Comparison of ENCODE assay signal across 9 mouse cellular contexts in the genomic region with DNA sequence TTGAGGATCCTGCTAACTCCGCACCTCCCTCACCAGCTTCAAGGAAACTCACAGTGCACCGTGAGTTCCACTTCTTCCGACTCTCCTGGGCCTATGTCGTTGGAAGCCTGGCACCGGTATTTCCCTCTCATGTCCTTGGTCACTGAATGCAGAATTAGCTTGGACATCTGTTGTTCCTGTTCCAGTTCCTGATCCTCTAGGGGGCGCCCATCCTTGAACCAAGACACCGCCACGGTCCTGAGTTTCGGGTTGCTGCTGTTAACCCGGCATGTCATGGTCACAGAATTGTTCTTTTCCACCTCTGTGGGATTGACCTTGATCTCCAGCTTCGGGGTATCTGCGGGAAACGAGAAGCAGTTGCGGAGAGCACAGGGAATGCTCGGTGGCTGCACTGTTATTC. TPM values are rescaled to one million over a fixed set of nuclear protein-coding genes. Genes with fewer than 3 reads are reported as not detected.
A peak's percentile ranks its signal among the peaks of the same experiment; 100 is the strongest.
DNase-seq lines count a peak whose midpoint lies in the region; ATAC-seq and TF ChIP-seq lines count a peak whose summit lies in the region.
"Had no signal": no experiment of that assay in that cellular context is flagged by ENCODE, and none has a peak within 500 bp of the region (broad histone marks: within the 10 kb centered on the region; RNA-seq: fewer than 3 reads in every experiment).

No protein-coding gene starts in this region.

- peak; percentile 83 for TF ChIP-seq CTCF in liver, adult 2 months (IDR thresholded peaks at IDR 0.05; ENCODE audit: low read depth, low read length)

- 0 out of 2 replicates have a peak overlapping the region, but pooled peaks have one; percentile 18 for H3K4me2 ChIP-seq in forebrain, embryonic 11.5 days (ENCODE audit: low read depth, low read length, severe bottlenecking)
- no peak overlapping the region for H3K4me2 ChIP-seq in forebrain, embryonic 15.5 days (replicated peaks)
- peak overlapping the region; percentile 53 for H3K4me2 ChIP-seq in heart, embryonic 13.5 days
- H3K4me2 ChIP-seq in kidney, embryonic 16.5 days (replicated peaks; ENCODE audit: low read depth, low read length) = peak overlapping the region; percentile 28

- H3K27me3 ChIP-seq in forebrain, embryonic 11.5 days (ENCODE audit: control insufficient read depth, insufficient read depth, low read length) = no peaks in the 10 kb centered on the region
- H3K27me3 ChIP-seq in forebrain, embryonic 15.5 days = no peaks in the 10 kb centered on the region
- H3K27me3 ChIP-seq in embryonic facial prominence, embryonic 10.5 days (replicated peaks; ENCODE audit: low read depth, poor library complexity, severe bottlenecking) = peaks cover 7% of the 10 kb centered on the region; the same call in 1 of the 2 replicates
- peaks cover 41% of the 10 kb centered on the region for H3K27me3 ChIP-seq in heart, embryonic 13.5 days (replicated peaks)
- no peaks in the 10 kb centered on the region for H3K27me3 ChIP-seq in kidney, embryonic 16.5 days (ENCODE audit: insufficient read depth, low read length)
- no peaks in the 10 kb centered on the region for H3K27me3 ChIP-seq in liver, adult 2 months (ENCODE audit: control insufficient read depth, insufficient read depth, low read length)

- DNase-seq in forebrain, embryonic 11.5 days (ENCODE audit: low spot score) = peak; percentile 78
- peak; percentile 75 for DNase-seq in embryonic facial prominence, embryonic 10.5 days (ENCODE audit: low spot score)
- DNase-seq in liver, adult 2 months (ENCODE audit: extremely low read depth, low read depth, low spot score) = peak; percentile 74
- peak; percentile 67 to 77 for DNase-seq in natural killer cell, adult 2 months (ENCODE audit: low spot score in 2 of 2)
- peak; percentile 70 to 88 for DNase-seq in spleen, postnatal 4 days (ENCODE audit: low spot score in 2 of 2)

- no peaks in the 10 kb centered on the region for H3K4me1 ChIP-seq in forebrain, embryonic 11.5 days (replicated peaks; ENCODE audit: control insufficient read depth, insufficient read depth, low read length)
- H3K4me1 ChIP-seq in forebrain, embryonic 15.5 days = no peaks in the 10 kb centered on the region
- no peaks in the 10 kb centered on the region for H3K4me1 ChIP-seq in embryonic facial prominence, embryonic 10.5 days
- no peaks in the 10 kb centered on the region for H3K4me1 ChIP-seq in heart, embryonic 13.5 days
- H3K4me1 ChIP-seq in kidney, embryonic 16.5 days (ENCODE audit: insufficient read depth, low read length) = no peaks in the 10 kb centered on the region
- peaks cover 1% of the 10 kb centered on the region; the same call in 1 of the 2 replicates for H3K4me1 ChIP-seq in liver, adult 2 months (ENCODE audit: control insufficient read depth, insufficient read depth, low read length)

- no peaks in the 10 kb centered on the region for H3K9me3 ChIP-seq in forebrain, embryonic 11.5 days (ENCODE audit: control insufficient read depth, low read length)
- no peaks in the 10 kb centered on the region for H3K9me3 ChIP-seq in forebrain, embryonic 15.5 days
- H3K9me3 ChIP-seq in embryonic facial prominence, embryonic 10.5 days = no peaks in the 10 kb centered on the region
- no peaks in the 10 kb centered on the region for H3K9me3 ChIP-seq in heart, embryonic 13.5 days
- H3K9me3 ChIP-seq in kidney, embryonic 16.5 days (ENCODE audit: low read length) = no peaks in the 10 kb centered on the region

- no peaks in the 10 kb centered on the region for H3K79me2 ChIP-seq in liver, adult 2 months (ENCODE audit: control insufficient read depth, insufficient read depth, low read length)

- no peak for ATAC-seq in forebrain, embryonic 11.5 days (replicated peaks; ENCODE audit: low FRiP score)
- ATAC-seq in forebrain, embryonic 15.5 days (replicated peaks) = no peak
- no peak for ATAC-seq in heart, embryonic 13.5 days (ENCODE audit: extremely low read depth, insufficient number of reproducible peaks, low FRiP score, low TSS enrichment)
- ATAC-seq in kidney, embryonic 16.5 days (ENCODE audit: low FRiP score, low TSS enrichment) = peak; percentile 59

- H3K4me3 ChIP-seq in forebrain, embryonic 11.5 days (ENCODE audit: low read depth, low read length) = no peak overlapping the region
- no peak overlapping the region for H3K4me3 ChIP-seq in forebrain, embryonic 15.5 days
- H3K4me3 ChIP-seq in embryonic facial prominence, embryonic 10.5 days = peak overlapping the region; percentile 29; the same call in 1 of the 2 replicates
- H3K4me3 ChIP-seq in heart, embryonic 13.5 days = peak overlapping the region; percentile 20; the same call in 1 of the 2 replicates
- no peak overlapping the region for H3K4me3 ChIP-seq in kidney, embryonic 16.5 days (ENCODE audit: low read length)
- no peak overlapping the region for H3K4me3 ChIP-seq in liver, adult 2 months (ENCODE audit: insufficient read depth, low read depth, low read length)

- H3K9ac ChIP-seq in forebrain, embryonic 11.5 days (ENCODE audit: low read length) = no peak overlapping the region
- no peak overlapping the region for H3K9ac ChIP-seq in forebrain, embryonic 15.5 days (replicated peaks)
- no peak overlapping the region for H3K9ac ChIP-seq in heart, embryonic 13.5 days
- H3K9ac ChIP-seq in kidney, embryonic 16.5 days (replicated peaks; ENCODE audit: low read length) = peak overlapping the region; percentile 12; the same call in 1 of the 2 replicates
- peak overlapping the region; percentile 8; the same call in 1 of the 2 replicates for H3K9ac ChIP-seq in liver, adult 2 months (ENCODE audit: low read depth, low read length)

- no peaks in the 10 kb centered on the region for H3K36me3 ChIP-seq in forebrain, embryonic 11.5 days (ENCODE audit: control insufficient read depth, insufficient read depth, low read length)
- H3K36me3 ChIP-seq in forebrain, embryonic 15.5 days = no peaks in the 10 kb centered on the region
- H3K36me3 ChIP-seq in embryonic facial prominence, embryonic 10.5 days (replicated peaks) = no peaks in the 10 kb centered on the region
- no peaks in the 10 kb centered on the region for H3K36me3 ChIP-seq in heart, embryonic 13.5 days
- H3K36me3 ChIP-seq in kidney, embryonic 16.5 days (ENCODE audit: insufficient read depth, low read length) = no peaks in the 10 kb centered on the region
- H3K36me3 ChIP-seq in liver, adult 2 months (ENCODE audit: control insufficient read depth, insufficient read depth, low read length) = no peaks in the 10 kb centered on the region

- TF ChIP-seq POLR2A in liver, adult 2 months (IDR thresholded peaks at IDR 0.05; ENCODE audit: extremely low read depth, insufficient read depth, low read length) = no peak

- no peak overlapping the region for H3K27ac ChIP-seq in forebrain, embryonic 11.5 days (ENCODE audit: low read depth, low read length)
- H3K27ac ChIP-seq in forebrain, embryonic 15.5 days (replicated peaks) = no peak overlapping the region
- no peak overlapping the region for H3K27ac ChIP-seq in embryonic facial prominence, embryonic 10.5 days (replicated peaks)
- H3K27ac ChIP-seq in heart, embryonic 13.5 days (replicated peaks) = no peak overlapping the region
- no peak overlapping the region for H3K27ac ChIP-seq in kidney, embryonic 16.5 days (ENCODE audit: low read length)
- H3K27ac ChIP-seq in liver, adult 2 months (replicated peaks; ENCODE audit: insufficient read depth, low read depth, low read length) = no peak overlapping the region

- 27% methylated on average over 15 of the region's 15 CpGs for WGBS in forebrain, embryonic 11.5 days
- 27% methylated on average over 15 of the region's 15 CpGs for WGBS in forebrain, embryonic 15.5 days
- WGBS in embryonic facial prominence, embryonic 10.5 days = 28% methylated on average over 15 of the region's 15 CpGs
- 17% methylated on average over 15 of the region's 15 CpGs for WGBS in heart, embryonic 13.5 days
- WGBS in kidney, embryonic 16.5 days = 19% methylated on average over 15 of the region's 15 CpGs
- 9% methylated on average over 15 of the region's 15 CpGs for WGBS in liver, adult 2 months

RNA-seq across cellular contexts. Expression of gene Cd22, which starts 7.1 kb away (rescaled TPM):
- not detected in 2 replicates for polyA plus RNA-seq in forebrain, embryonic 11.5 days (2014; fragmentation: Nextera tagmentation; extraction: Ambion mirVana)
- not detected in 2 replicates for polyA plus RNA-seq in forebrain, embryonic 15.5 days (2015; fragmentation: Nextera tagmentation; extraction: Ambion mirVana)
- 0.08 and 0.27 TPM in 2 replicates for polyA plus RNA-seq in embryonic facial prominence, embryonic 10.5 days (2016; fragmentation: Nextera tagmentation; extraction: Ambion mirVana)
- polyA plus RNA-seq in heart, embryonic 13.5 days (2015; fragmentation: Nextera tagmentation; extraction: Ambion mirVana) = not detected in 2 replicates
- polyA plus RNA-seq in kidney, embryonic 16.5 days (2015; fragmentation: Nextera tagmentation; extraction: Ambion mirVana) = 0.19 and 0.29 TPM in 2 replicates
- total RNA-seq in liver, adult 2 months (2014; rRNA removed) = 0.74 and 1.8 TPM in 2 replicates
- polyA plus RNA-seq in liver, adult 2 months (2012; rRNA removed) = 1.4 and 3.7 TPM in 2 replicates

RNA-seq across cellular contexts. Expression of gene Ffar1, which starts 11.7 kb away (rescaled TPM):
- not detected in 2 replicates for polyA plus RNA-seq in forebrain, embryonic 11.5 days (2014; fragmentation: Nextera tagmentation; extraction: Ambion mirVana)
- not detected in 2 replicates for polyA plus RNA-seq in forebrain, embryonic 15.5 days (2015; fragmentation: Nextera tagmentation; extraction: Ambion mirVana)
- polyA plus RNA-seq in embryonic facial prominence, embryonic 10.5 days (2016; fragmentation: Nextera tagmentation; extraction: Ambion mirVana) = 0.05 TPM in 1 of 2 replicates, not detected in the other
- not detected in 2 replicates for polyA plus RNA-seq in heart, embryonic 13.5 days (2015; fragmentation: Nextera tagmentation; extraction: Ambion mirVana)
- polyA plus RNA-seq in kidney, embryonic 16.5 days (2015; fragmentation: Nextera tagmentation; extraction: Ambion mirVana) = not detected in 2 replicates
- total RNA-seq in liver, adult 2 months (2014; rRNA removed) = not detected in 2 replicates
- 0.05 and 0.21 TPM in 2 replicates for polyA plus RNA-seq in liver, adult 2 months (2012; rRNA removed)
- polyA plus RNA-seq: C2C12 had no signal

RNA-seq across cellular contexts. Expression of gene Ffar3, which starts 17.1 kb away (rescaled TPM):
- polyA plus RNA-seq in forebrain, embryonic 11.5 days (2014; fragmentation: Nextera tagmentation; extraction: Ambion mirVana) = not detected in 2 replicates
- polyA plus RNA-seq in forebrain, embryonic 15.5 days (2015; fragmentation: Nextera tagmentation; extraction: Ambion mirVana) = not detected in 2 replicates
- not detected in 2 replicates for polyA plus RNA-seq in embryonic facial prominence, embryonic 10.5 days (2016; fragmentation: Nextera tagmentation; extraction: Ambion mirVana)
- polyA plus RNA-seq in heart, embryonic 13.5 days (2015; fragmentation: Nextera tagmentation; extraction: Ambion mirVana) = not detected in 2 replicates
- 0.12 and 0.24 TPM in 2 replicates for polyA plus RNA-seq in kidney, embryonic 16.5 days (2015; fragmentation: Nextera tagmentation; extraction: Ambion mirVana)
- not detected in 2 replicates for total RNA-seq in liver, adult 2 months (2014; rRNA removed)
- polyA plus RNA-seq in liver, adult 2 months (2012; rRNA removed) = not detected in 2 replicates
- polyA plus RNA-seq: C2C12 had no signal

RNA-seq across cellular contexts. Expression of gene Mag, which starts 41.6 kb away (rescaled TPM):
- polyA plus RNA-seq in forebrain, embryonic 11.5 days (2014; fragmentation: Nextera tagmentation; extraction: Ambion mirVana) = 0.11 and 0.20 TPM in 2 replicates
- polyA plus RNA-seq in forebrain, embryonic 15.5 days (2015; fragmentation: Nextera tagmentation; extraction: Ambion mirVana) = 0.77 and 1.0 TPM in 2 replicates
- polyA plus RNA-seq in embryonic facial prominence, embryonic 10.5 days (2016; fragmentation: Nextera tagmentation; extraction: Ambion mirVana) = 0.32 and 0.39 TPM in 2 replicates
- 0.08 and 0.10 TPM in 2 replicates for polyA plus RNA-seq in heart, embryonic 13.5 days (2015; fragmentation: Nextera tagmentation; extraction: Ambion mirVana)
- 0.59 and 0.74 TPM in 2 replicates for polyA plus RNA-seq in kidney, embryonic 16.5 days (2015; fragmentation: Nextera tagmentation; extraction: Ambion mirVana)
- total RNA-seq in liver, adult 2 months (2014; rRNA removed) = 0.07 and 0.09 TPM in 2 replicates
- 0.20 and 0.37 TPM in 2 replicates for polyA plus RNA-seq in liver, adult 2 months (2012; rRNA removed)

RNA-seq across cellular contexts. Expression of gene Ffar2, which starts 49.5 kb away (rescaled TPM):
- polyA plus RNA-seq in forebrain, embryonic 11.5 days (2014; fragmentation: Nextera tagmentation; extraction: Ambion mirVana) = not detected in 2 replicates
- polyA plus RNA-seq in forebrain, embryonic 15.5 days (2015; fragmentation: Nextera tagmentation; extraction: Ambion mirVana) = 0.17 and 0.24 TPM in 2 replicates
- polyA plus RNA-seq in embryonic facial prominence, embryonic 10.5 days (2016; fragmentation: Nextera tagmentation; extraction: Ambion mirVana) = not detected in 2 replicates
- polyA plus RNA-seq in heart, embryonic 13.5 days (2015; fragmentation: Nextera tagmentation; extraction: Ambion mirVana) = not detected in 2 replicates
- polyA plus RNA-seq in kidney, embryonic 16.5 days (2015; fragmentation: Nextera tagmentation; extraction: Ambion mirVana) = 0.28 and 0.30 TPM in 2 replicates
- total RNA-seq in liver, adult 2 months (2014; rRNA removed) = 0.09 and 0.13 TPM in 2 replicates
- polyA plus RNA-seq in liver, adult 2 months (2012; rRNA removed) = 0.04 TPM in 1 of 2 replicates, not detected in the other
- polyA plus RNA-seq: C2C12 had no signal

Comparison
In these comparisons a context has a peak if more than half of its experiments do, and no peak if none do; other contexts are left out.
1. H3K4me3 ChIP-seq: peak in embryonic facial prominence, embryonic 10.5 days (single experiment) and heart, embryonic 13.5 days (single experiment); none in forebrain, embryonic 11.5 days (single experiment), forebrain, embryonic 15.5 days (single experiment), kidney, embryonic 16.5 days (single experiment) and liver, adult 2 months (single experiment).
2. H3K9ac ChIP-seq: peak in kidney, embryonic 16.5 days (single experiment) and liver, adult 2 months (single experiment); none in forebrain, embryonic 11.5 days (single experiment), forebrain, embryonic 15.5 days (single experiment) and heart, embryonic 13.5 days (single experiment).
3. Peak in every context shown above with its lines, with median percentiles within 50 percentile points of each other: DNase-seq.